Mouse (Mus musculus) liver, postnatal 0 days (tissue): Measurements from ENCODE around the gene Hsd17b3. TPM values are rescaled to one million over a fixed set of nuclear protein-coding genes. Genes with fewer than 3 reads are reported as not detected.

ENCODE experiments used
- ATAC-seq: fragments of 200-750 bp; cut with Nextera tagmentation; 2 replicates; pipeline ENCODE4 v1.8.0; 2017; ENCODE audit warnings: mild to moderate bottlenecking, moderate library complexity
- DNase-seq: peaks from one replicate; pipeline ENCODE4 v3.0.0-alpha.2; 2016
- H3K27ac ChIP-seq: fragments of 300-500 bp; sonication (generic); 2 replicates; pipeline ENCODE4 v1.5.1; 2014; ENCODE audit warnings: antibody characterized with exemption, moderate library complexity, mild to moderate bottlenecking, low read depth
- H3K27me3 ChIP-seq: fragments of 300-500 bp; sonication (generic); 2 replicates; pipeline ENCODE4 v1.6.1; 2014; ENCODE audit warnings: low read length, control low read depth, mixed read lengths; ENCODE audit not compliant: insufficient read depth
- H3K36me3 ChIP-seq: fragments of 300-500 bp; sonication (generic); replicated peaks from 2 replicates; pipeline ENCODE4 v1.6.1; 2014; ENCODE audit warnings: mild to moderate bottlenecking, control low read depth, low read length, moderate library complexity, mixed read lengths; ENCODE audit not compliant: insufficient read depth
- H3K4me1 ChIP-seq: fragments of 300-500 bp; sonication (generic); 2 replicates; pipeline ENCODE4 v1.6.1; 2014; ENCODE audit warnings: antibody characterized with exemption, mild to moderate bottlenecking, control low read depth; ENCODE audit not compliant: insufficient read depth
- H3K4me2 ChIP-seq: fragments of 300-500 bp; sonication (generic); 2 replicates; pipeline ENCODE4 v1.6.1; 2014; ENCODE audit warnings: low read depth, mild to moderate bottlenecking, low read length, moderate library complexity, mixed read lengths
- H3K4me3 ChIP-seq: fragments of 300-500 bp; sonication (generic); 2 replicates; pipeline ENCODE4 v1.5.1; 2014; ENCODE audit warnings: low read depth, low read length
- H3K9ac ChIP-seq: fragments of 300-500 bp; sonication (generic); replicated peaks from 2 replicates; pipeline ENCODE4 v1.6.1; 2014; ENCODE audit warnings: mild to moderate bottlenecking, moderate library complexity
- H3K9me3 ChIP-seq: fragments of 300-500 bp; sonication (generic); 2 replicates; pipeline ENCODE4 v1.6.1; 2016; ENCODE audit warnings: mild to moderate bottlenecking, control low read depth, low read length, mixed read lengths
- CTCF ChIP-seq: sonication (generic); IDR thresholded peaks from 2 replicates; pipeline ENCODE4 v1.5.1; 2016; ENCODE audit warnings: antibody characterized with exemption, low read depth
- EP300 ChIP-seq: IDR thresholded peaks from 2 replicates; pipeline ENCODE4 v1.6.1; 2016; ENCODE audit warnings: antibody characterized with exemption, low read depth, mild to moderate bottlenecking
- WGBS: fragments of 180-500 bp; shearing (Covaris S2); extraction: QIAGEN DNeasy Blood & Tissue Kit; methylation state at CpG from one replicate; pipeline ENCODE4 v1.1.7; 2014; ENCODE audit not compliant: insufficient replicate concordance; 5-methylcytosine and 5-hydroxymethylcytosine counted together
- polyA plus RNA-seq: library from polyadenylated mRNA; unstranded; fragments of >200 nt; fragmentation: Nextera tagmentation; extraction: Ambion mirVana; gene quantifications from 2 replicates; pipeline ENCODE4 v1.2.1, GENCODE M21; 2015

Hsd17b3 gene
- polyA plus RNA-seq, 1 experiment from 2014 or later, result not detected

GRCm38 (mm10) chr13:64120760-64121159 lies 31.7 kb upstream of the Hsd17b3 start:
- Histone ChIP-seq H3K9me3 (no peaks in the 10 kb centered on the region), H3K27ac (no peak overlapping the region), H3K27me3 (no peaks in the 10 kb centered on the region), H3K4me3 (no peak overlapping the region), H3K9ac (no peak overlapping the region), H3K4me2 (no peak overlapping the region), H3K4me1 (peaks cover 4% of the 10 kb centered on the region; the same call in 1 of the 2 replicates), H3K36me3 (peaks cover 2% of the 10 kb centered on the region; the same call in 1 of the 2 replicates)
- ATAC-seq (no peak), DNase-seq (no peak)
- TF ChIP-seq CTCF (no peak), EP300 (no peak)
- WGBS, result 48% methylated on average over 4 of the region's 4 CpGs

GRCm38 (mm10) chr13:64117442-64117841 lies 28.4 kb upstream of the Hsd17b3 start:
- H3K27me3 ChIP-seq, result no peaks in the 10 kb centered on the region
- DNase-seq, result no peak
- no peak for ATAC-seq
- no peak for TF ChIP-seq EP300
- TF ChIP-seq CTCF, result peak; percentile 52
- 40% methylated on average over 2 of the region's 2 CpGs for WGBS
- H3K36me3 ChIP-seq, result peaks cover 2% of the 10 kb centered on the region; the same call in 1 of the 2 replicates
- no peak overlapping the region for H3K27ac ChIP-seq
- H3K9ac ChIP-seq, result no peak overlapping the region
- H3K4me1 ChIP-seq, result no peaks in the 10 kb centered on the region
- no peak overlapping the region for H3K4me3 ChIP-seq
- no peaks in the 10 kb centered on the region for H3K9me3 ChIP-seq
- H3K4me2 ChIP-seq, result no peak overlapping the region

- Histone ChIP-seq H3K4me2 (no peak overlapping the region), H3K9ac (no peak overlapping the region), H3K36me3 (no peaks in the 10 kb centered on the region), H3K9me3 (no peaks in the 10 kb centered on the region), H3K4me1 (peaks cover 12% of the 10 kb centered on the region), H3K27me3 (no peaks in the 10 kb centered on the region), H3K27ac (no peak overlapping the region), H3K4me3 (no peak overlapping the region)
- no peak for ATAC-seq
- DNase-seq, result no peak
- TF ChIP-seq CTCF, result no peak
- no peak for TF ChIP-seq EP300
- WGBS, result 77% methylated on average over 1 of the region's 1 CpGs
These were observed 21.4 kb upstream of the Hsd17b3 start for GRCm38 (mm10) chr13:64110421-64110820.

GRCm38 (mm10) chr13:64108381-64108850 lies 19.4 kb upstream of the Hsd17b3 start:
- TF ChIP-seq EP300, result no peak
- TF ChIP-seq CTCF, result no peak
- H3K27ac ChIP-seq, result no peak overlapping the region; the same call in 1 of the 2 replicates
- DNase-seq, result no peak
- no peak overlapping the region for H3K4me2 ChIP-seq
- H3K9ac ChIP-seq, result no peak overlapping the region
- no peak overlapping the region for H3K4me3 ChIP-seq
- no peaks in the 10 kb centered on the region; the same call in 1 of the 2 replicates for H3K36me3 ChIP-seq
- peaks cover 12% of the 10 kb centered on the region for H3K4me1 ChIP-seq
- 33% methylated on average over 5 of the region's 5 CpGs for WGBS
- H3K27me3 ChIP-seq, result no peaks in the 10 kb centered on the region
- no peak for ATAC-seq
- H3K9me3 ChIP-seq, result no peaks in the 10 kb centered on the region

- peak; percentile 33; the same call in 1 of the 2 replicates for ATAC-seq
- DNase-seq, result no peak
- Histone ChIP-seq H3K9me3 (no peaks in the 10 kb centered on the region), H3K27me3 (no peaks in the 10 kb centered on the region), H3K4me2 (0 out of 2 replicates have a peak overlapping the region, but pooled peaks have one; percentile 23), H3K4me1 (peaks cover 12% of the 10 kb centered on the region), H3K4me3 (no peak overlapping the region), H3K9ac (no peak overlapping the region), H3K27ac (peak overlapping the region; percentile 69), H3K36me3 (no peaks in the 10 kb centered on the region; the same call in 1 of the 2 replicates)
- TF ChIP-seq CTCF, result no peak
- TF ChIP-seq EP300, result no peak
- 24% methylated on average over 8 of the region's 8 CpGs for WGBS
These were observed 18.5 kb upstream of the Hsd17b3 start for GRCm38 (mm10) chr13:64107535-64107934.

GRCm38 (mm10) chr13:64107105-64107504 lies 18.1 kb upstream of the Hsd17b3 start:
- no peak overlapping the region for H3K4me2 ChIP-seq
- no peaks in the 10 kb centered on the region for H3K9me3 ChIP-seq
- 43% methylated on average over 3 of the region's 3 CpGs for WGBS
- H3K36me3 ChIP-seq, result no peaks in the 10 kb centered on the region; the same call in 1 of the 2 replicates
- no peak overlapping the region for H3K4me3 ChIP-seq
- ATAC-seq (peak; percentile 90), DNase-seq (no peak)
- peak overlapping the region; percentile 69 for H3K27ac ChIP-seq
- peaks cover 13% of the 10 kb centered on the region for H3K4me1 ChIP-seq
- TF ChIP-seq EP300 (no peak), CTCF (no peak)
- H3K27me3 ChIP-seq, result no peaks in the 10 kb centered on the region
- no peak overlapping the region for H3K9ac ChIP-seq
